Mouse (Mus musculus) lung, adult 2 months (tissue): Measurements from ENCODE around the gene Smoc2.

Experiments used
- CTCF ChIP-seq: fragments of 200-500 bp; IDR thresholded peaks from 2 replicates; pipeline ENCODE4 v1.5.1; 2011; ENCODE audit warnings: mild to moderate bottlenecking, low read length, control low read depth; ENCODE audit not compliant: insufficient read depth
- POLR2A ChIP-seq: fragments of 200-500 bp; IDR thresholded peaks from 2 replicates; pipeline ENCODE4 v1.6.1; 2011; ENCODE audit warnings: low read depth, mild to moderate bottlenecking, control low read depth, low read length, borderline replicate concordance; ENCODE audit errors: extremely low read depth

GRCm38 (mm10) chr17:14340736-14341135, 61.4 kb downstream of the Smoc2 start:
- TF ChIP-seq CTCF = no peak
- TF ChIP-seq POLR2A = no peak
